Mouse (Mus musculus): ENCODE results near the gene Coq10a.

DNA sequence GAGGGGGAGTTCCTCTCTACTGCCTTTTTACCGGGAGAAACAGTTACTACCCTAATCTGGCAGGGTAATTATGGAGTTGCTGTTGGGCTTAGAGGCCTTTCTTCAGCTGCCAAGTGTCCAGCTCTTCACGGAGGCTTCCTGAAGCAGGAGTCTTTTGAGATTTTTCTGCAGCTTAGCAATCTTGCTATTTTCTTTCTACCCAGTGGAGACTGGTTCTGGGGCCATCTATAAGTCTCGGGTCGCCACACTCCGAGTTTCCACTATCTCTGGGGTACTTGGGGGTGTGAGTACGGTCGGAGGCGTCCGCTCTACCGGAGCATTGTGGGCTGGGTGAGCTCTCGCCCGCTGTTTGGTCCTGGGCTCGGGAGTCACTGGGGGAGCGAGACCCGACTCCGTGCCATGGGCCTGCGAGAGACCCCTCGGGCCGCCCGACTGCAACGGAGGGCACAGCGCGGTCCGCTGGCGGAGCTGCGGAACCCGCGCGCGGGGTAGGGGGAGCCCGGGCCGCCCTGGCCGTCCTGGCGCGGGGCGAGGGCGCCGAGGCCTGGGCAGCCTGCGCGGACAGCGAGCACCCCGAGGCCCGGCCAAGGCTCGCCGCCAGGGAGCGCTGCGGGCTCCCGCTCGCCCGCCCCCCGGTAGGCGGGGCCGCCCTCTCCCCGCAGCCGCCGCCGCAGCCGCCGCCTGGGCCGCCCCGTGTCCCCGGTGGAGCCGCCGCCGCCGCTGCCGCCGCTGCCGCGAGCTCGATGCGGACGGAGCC is 7.8 kb upstream of the Coq10a start, which contains the start of gene Ankrd52:
- TF ChIP-seq CTCF (IDR thresholded peaks at IDR 0.05; ENCODE audit: control insufficient read depth, insufficient read depth, low read length), result peak; percentile 61
- peak; percentile 60; the same call in 1 of the 2 replicates for TF ChIP-seq POLR2A (IDR thresholded peaks at IDR 0.05; ENCODE audit: borderline replicate concordance, control insufficient read depth, low read depth, low read length)
